Mouse (Mus musculus) spleen, postnatal 36 days (tissue): ENCODE data around the gene Tbkbp1.

ENCODE experiments used
- DNase-seq, 2 experiments: peaks; one replicate each; pipeline ENCODE4 v3.0.0; 2022; ENCODE audit warnings: low spot score in 2 of 2, mixed read lengths in 1 of 2

Tbkbp1 gene

GRCm38 (mm10) chr11:97127470-97128223 is 23.6 kb downstream of the Tbkbp1 start:
- DNase-seq: no peak

GRCm38 (mm10) chr11:97126645-97127468 is 24.4 kb downstream of the Tbkbp1 start:
- peak; percentile 80 to 83 for DNase-seq

- no peak for DNase-seq
Observed at GRCm38 (mm10) chr11:97124266-97125036, 26.8 kb downstream of the Tbkbp1 start.

- DNase-seq: no peak
Observed at GRCm38 (mm10) chr11:97123282-97123890, 27.9 kb downstream of the Tbkbp1 start.

GRCm38 (mm10) chr11:97120641-97121040 is 30.7 kb downstream of the Tbkbp1 start:
- DNase-seq: no peak

- DNase-seq: no peak
Observed at GRCm38 (mm10) chr11:97120221-97120620, 31.1 kb downstream of the Tbkbp1 start.

- DNase-seq: no peak
Observed at GRCm38 (mm10) chr11:97115797-97116196, 35.5 kb downstream of the Tbkbp1 start.

GRCm38 (mm10) chr11:97114671-97115601 is 36.4 kb downstream of the Tbkbp1 start, which contains the start of gene Tbx21:
Gene Tbx21, minus strand, starts transcription at chr11:97115331.
- no peak for DNase-seq

GRCm38 (mm10) chr11:97112519-97113125 is 38.7 kb downstream of the Tbkbp1 start:
- no peak for DNase-seq

- no peak for DNase-seq
Observed at GRCm38 (mm10) chr11:97108976-97109375, 42.3 kb downstream of the Tbkbp1 start.

GRCm38 (mm10) chr11:97104091-97104483 is 47.2 kb downstream of the Tbkbp1 start:
- no peak for DNase-seq

- DNase-seq: no peak
Observed at GRCm38 (mm10) chr11:97103163-97104090, 47.9 kb downstream of the Tbkbp1 start.

- peak; percentile 60 to 76 for DNase-seq
Observed at GRCm38 (mm10) chr11:97101722-97102121, 49.6 kb downstream of the Tbkbp1 start.

- no peak for DNase-seq
Observed at GRCm38 (mm10) chr11:97098791-97099190, 52.5 kb downstream of the Tbkbp1 start.

GRCm38 (mm10) chr11:97094600-97094999 is 56.7 kb downstream of the Tbkbp1 start:
- no peak for DNase-seq

GRCm38 (mm10) chr11:97086365-97086764 is 64.9 kb downstream of the Tbkbp1 start:
- DNase-seq: no peak
